Mouse (Mus musculus) ES-CJ7 (cell line): Measurements from ENCODE around the gene Cdh26.

Experiments used
- DNase-seq: peaks from one replicate; pipeline ENCODE4 v3.0.0; 2011; ENCODE audit warnings: low read depth, low spot score

The Cdh26 gene

DNA sequence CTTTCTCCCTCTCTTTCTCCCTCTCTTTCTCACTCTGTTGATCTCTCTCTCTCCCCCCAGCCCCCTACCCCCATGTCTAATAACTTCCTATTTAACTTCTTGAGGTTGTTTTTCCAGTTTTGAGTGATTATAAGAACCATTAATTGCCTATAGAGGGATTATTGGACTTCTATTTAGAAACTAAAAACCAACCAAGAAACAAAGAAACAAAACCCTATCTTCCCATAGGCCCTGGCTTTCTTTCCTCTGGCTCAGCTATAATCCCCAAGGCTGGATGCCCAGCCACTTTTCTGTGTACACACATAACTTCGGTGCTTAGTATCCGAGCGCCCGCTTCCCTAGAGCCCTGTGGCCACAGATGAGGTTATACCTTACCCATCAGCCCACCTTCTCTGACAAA is at the start of gene Cdh26:
Gene Cdh26 (plus strand): TSS at position 301 of the 400 bp plus-strand sequence.
- DNase-seq: no peak

DNA sequence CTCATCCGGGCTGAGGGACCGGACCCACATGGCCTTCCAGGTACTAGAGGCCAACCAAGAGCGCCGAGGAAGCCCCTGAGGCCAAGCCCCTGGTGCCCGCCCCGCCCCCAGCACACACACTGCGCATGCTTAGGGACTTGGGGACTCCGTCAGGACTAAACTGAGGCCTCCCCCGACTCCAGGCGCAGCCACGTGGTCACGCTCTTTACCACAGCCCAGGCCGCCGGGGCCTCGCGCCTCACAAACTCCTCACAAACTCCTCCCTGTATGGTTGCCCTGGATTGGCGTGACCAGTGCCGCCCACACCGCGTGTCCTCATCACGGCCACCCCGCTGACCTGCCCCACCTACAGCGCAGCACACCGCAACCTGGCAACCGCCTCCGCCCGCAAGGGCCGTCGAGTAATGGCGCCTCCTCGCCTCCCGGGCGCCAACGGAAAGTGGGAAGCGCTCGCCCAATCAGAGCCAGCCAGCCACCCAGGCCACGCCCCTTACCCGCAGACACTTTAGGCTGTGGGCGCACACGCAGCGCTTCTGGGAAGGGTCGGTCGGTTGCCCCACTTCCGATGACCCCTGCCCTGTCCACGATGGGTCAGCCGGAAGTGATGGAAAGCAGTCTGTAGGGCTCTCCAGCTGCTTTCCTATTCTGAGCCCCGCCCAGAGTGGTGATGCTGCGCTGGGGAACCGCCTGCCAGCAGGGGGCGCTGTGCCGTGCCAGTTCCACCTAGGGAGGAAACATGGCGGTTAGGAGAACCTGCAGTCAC is 23.1 kb upstream of the Cdh26 start, which contains the start of gene Sycp2:
Gene Sycp2 (minus strand): TSS at position 633 of the 763 bp plus-strand sequence.
- DNase-seq: peak; percentile 64

DNA sequence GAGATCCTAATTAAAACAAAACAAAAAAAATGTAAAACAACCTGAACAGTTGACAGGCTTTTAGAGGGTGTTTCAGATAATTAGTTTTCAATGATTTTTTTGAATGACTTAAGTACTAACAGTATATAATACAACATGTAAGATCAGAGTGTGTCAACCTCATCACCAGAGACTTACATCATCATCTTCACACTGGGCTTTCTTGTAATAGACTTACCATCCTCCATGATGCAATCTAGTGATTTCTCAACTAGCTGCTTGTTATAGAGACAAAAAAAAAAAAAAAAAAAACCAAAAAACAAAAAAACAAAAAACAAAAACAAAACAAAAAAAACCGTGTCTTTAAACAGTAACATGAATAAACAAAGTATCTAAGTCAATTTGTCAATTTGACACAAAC is 21.3 kb upstream of the Cdh26 start:
- DNase-seq: no peak

DNA sequence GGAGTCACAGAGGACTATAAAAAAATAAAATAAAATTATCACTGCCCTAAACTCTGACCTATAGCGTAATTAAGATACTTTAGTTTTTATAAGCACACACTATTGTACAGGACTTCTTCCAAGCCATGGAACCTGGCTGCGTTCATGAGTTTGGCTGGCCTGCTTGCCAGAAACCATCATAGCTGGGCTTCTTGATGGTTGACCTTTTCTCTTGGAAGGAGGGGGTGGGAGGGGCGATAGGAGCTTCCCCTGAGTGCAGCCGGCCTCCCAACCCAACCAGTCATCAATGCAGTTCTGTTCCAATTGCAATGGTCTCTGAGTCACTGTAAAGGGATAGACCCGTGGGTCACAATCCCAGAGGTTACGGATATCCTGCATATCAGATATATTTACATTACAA is 20.0 kb upstream of the Cdh26 start:
- DNase-seq: no peak

DNA sequence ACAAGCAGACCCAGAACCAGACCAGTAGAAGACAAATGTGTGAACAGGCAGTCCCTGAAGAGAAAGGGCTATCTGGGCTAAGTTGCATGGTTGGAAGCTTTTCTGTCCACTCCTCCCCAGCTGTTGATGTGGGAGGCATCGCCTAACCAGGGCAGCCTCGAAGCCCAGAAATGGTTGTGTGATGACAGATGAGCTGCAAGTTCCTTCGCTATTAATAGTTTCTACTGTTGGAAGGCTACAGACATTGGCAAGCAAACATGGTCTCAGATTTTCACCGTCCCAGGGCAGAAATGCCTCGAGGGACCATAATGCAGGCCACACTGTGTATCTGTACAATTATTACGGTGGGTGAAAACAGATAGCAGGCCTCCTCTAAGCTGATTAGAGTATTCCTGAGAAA is 17.7 kb upstream of the Cdh26 start:
- DNase-seq: no peak

DNA sequence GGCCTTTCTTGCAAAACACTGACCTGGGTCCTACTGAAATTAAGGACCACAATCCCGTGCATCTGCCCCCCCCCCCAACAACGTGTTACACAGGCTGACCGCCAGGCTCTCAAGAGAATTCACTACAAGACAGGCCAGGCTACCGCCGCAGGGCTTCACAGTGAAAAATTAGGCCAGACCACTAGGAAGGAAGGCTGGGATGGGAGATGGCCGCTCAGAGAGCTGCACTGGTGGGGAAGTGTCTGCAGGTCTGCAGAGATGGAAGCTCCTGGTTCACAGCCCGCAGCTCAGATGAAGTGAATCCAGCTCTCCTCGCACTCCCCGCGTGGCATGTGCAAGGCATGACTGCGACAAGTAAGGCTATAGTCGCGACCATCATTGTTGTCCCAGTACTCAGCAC is 17.2 kb upstream of the Cdh26 start:
- no peak for DNase-seq

DNA sequence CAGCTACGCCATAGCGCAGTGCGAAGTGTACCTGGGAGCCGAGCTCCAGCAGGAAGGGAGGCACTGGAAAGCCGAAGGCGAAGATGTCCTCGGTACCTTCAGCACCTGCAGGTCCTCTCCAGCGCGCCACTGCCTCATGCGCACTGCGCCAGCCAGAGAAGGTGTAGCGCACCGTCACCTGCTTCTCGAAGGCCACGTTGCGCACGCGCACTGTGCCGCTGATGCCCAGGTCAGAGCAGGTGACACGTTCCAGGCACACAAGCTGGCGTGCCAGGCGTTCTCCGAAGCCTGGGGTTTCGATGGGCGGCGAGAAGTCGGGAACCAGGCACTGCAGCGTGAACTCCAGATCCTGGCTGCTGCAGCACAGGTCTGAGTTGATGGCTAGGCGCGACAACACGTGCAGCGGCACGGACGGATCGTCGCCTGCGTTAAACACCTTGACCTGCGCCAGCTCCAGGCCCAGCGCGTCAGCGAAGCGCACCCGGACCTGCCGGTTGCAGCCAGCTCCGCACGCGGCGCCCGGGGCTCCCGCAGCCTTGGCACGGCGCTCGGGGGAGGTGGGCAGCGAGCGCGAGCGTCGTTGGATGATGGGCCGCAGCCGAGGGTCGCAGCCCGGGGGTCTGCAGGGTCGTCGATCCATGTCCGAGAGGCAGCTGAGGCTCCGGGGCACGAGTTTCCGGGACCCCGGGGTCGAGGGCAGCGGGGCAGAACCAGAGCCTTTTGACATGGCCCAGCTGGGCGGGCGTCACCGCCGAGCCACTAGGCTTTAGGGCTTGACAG is 16.7 kb upstream of the Cdh26 start:
- DNase-seq: peak; percentile 54

DNA sequence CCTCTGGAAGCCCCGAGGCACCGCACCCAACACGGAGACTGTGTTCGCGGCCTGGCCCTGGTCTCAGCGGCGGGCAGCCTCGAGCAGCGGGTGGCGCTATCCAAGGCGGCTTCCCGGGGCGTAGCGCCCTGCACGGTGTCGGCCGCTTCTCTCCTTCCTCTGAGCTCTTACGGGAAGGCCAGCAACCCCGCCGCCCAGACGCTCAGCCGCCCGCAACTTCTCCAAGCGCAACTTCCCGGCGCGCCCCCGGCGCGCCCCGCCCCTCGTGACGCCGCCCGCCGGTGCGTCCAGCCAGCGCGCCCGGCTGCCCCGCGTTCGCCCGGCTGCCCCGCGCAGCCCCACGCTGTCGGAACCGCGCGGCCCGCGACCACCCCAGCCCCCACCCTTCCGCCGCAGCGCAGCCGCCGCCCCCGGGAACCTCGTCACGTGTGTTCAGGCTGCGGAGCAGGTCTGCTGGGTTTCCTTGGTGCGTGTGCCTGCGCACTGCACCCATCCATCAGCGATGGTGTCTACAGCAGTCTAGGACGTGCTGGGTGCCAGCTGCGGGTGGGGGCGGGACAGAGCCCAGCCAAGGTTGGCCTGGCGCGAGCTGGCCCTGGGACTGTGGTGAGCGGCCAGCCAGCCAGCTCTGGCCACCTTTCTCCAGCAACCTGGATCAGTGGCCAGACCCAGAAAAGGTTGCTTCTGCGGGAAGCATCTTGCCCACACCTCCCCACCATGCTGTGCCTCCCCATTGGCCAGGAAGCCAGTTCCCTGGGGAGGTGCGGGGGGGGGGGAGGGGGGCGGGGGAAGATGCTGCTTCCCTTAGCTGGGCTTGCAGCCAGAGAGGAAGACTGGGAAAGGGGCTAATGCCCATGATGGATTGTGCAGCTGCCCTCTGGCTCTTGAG is 15.8 kb upstream of the Cdh26 start, which contains the start of the genes Ppp1r3d and Fam217b:
Gene Ppp1r3d (minus strand): TSS at position 212 of the 889 bp plus-strand sequence.
Gene Fam217b (plus strand): TSS at position 264 of the 889 bp plus-strand sequence.
- peak; percentile 13 for DNase-seq

DNA sequence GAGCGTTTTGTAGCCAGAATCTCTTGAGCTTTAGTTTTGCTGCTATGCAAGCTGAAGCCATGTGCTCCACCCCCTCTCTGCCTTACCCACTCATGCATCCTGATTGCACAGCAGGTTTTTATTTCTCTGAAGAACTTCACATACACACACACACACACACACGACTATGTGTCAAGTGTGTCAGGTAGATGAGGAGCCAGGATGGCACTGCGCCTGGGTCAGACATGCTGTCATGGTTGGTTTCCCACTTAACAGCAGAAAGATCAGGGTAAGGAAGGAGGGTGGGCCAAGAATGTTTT is 15.2 kb upstream of the Cdh26 start:
- no peak for DNase-seq

DNA sequence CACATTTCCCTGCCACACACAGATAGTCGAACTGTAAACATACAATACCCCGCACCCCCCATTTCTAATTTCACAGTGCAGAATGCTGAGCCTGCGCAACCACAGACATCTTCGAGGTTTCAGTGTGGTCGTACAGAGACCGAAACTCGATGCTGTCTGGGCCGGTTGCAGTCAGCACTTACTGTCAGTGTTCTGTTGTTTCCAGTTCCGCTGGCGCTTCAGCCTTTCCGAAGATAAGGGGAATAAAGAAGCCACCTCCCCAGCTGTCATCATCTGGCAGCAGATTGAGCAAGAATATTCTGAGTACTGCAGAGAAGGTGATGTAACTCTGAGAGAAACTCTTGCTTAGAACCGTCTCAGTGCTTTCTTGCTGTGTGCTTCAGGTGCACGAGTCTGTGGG is 13.9 kb upstream of the Cdh26 start:
- no peak for DNase-seq

DNA sequence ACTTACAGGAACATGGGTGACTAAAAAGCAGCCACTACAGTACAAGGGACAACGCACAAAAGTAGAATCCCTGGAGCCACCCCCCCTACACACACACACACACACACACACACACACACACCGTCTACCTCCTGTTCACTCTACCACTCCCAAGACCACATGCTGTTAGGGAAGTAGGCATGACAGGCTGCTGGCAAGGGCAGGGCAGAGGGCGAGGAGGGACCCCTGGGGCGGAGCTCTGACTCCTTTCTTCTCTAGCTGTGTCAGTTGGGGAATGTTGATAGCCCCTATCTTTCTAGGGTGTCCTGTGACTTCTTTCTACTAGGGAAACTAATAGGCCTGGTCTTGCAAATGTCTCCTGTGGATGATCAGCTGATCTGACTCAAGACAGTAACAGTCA is 13.4 kb upstream of the Cdh26 start:
- DNase-seq: peak; percentile 17

DNA sequence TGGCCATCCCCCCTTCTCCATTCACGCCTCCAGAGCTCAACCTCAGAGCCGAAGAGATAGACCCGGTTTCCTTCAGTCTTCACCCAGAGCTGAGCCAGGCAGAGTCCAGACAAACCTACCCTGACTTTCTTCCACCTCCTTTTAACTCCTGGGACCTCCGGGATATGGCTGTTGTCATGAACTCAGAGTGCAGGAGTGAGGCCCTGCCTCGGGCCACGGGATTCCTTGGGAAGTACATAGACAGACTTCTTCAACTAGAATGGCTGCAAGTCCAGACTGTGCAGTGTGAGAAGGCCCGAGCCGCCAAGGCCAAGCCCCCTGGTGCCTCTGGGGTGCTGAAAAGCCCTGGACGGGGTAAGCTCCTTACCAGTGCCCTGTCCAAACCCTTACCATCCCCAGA is 9.8 kb upstream of the Cdh26 start:
- no peak for DNase-seq

DNA sequence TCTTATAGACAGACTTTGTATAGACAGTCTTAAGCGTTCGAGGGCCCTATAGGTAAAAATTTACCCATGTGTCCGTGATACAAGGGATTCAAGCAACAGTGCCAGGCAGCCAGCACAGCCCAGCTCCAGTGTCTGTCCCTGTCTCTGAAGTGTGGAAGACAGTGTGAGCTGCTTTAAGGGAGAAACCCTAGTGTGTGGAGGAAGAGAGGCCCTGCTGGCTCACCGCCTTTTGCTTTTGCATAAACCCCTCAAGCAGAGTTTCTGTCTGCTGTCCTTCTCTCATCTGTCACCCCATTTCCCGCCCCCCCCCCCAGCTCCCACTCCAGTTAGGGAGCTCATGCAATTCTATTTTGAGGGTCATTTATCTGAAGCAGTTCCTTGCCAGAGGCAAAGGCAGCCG is 8.7 kb upstream of the Cdh26 start:
- DNase-seq: no peak

DNA sequence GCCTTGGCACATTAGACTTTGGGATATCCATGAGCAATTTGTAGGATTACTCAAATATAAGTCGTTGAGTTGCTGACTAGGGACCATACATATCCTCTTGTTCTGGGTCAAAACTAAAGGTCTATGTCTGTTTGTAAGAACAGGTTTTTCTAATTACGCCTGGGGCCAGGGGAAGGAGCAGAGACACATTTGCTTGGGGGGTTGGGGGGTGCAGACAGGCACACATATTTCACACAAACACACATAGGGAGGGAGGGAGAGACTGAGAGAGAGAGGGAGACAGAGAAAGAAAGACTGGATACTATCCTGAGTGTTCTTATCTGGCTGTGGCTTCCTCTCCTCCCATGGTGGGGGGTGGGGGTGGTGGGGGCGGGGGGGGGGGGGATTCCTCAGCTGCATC is 8.1 kb upstream of the Cdh26 start:
- DNase-seq: no peak

DNA sequence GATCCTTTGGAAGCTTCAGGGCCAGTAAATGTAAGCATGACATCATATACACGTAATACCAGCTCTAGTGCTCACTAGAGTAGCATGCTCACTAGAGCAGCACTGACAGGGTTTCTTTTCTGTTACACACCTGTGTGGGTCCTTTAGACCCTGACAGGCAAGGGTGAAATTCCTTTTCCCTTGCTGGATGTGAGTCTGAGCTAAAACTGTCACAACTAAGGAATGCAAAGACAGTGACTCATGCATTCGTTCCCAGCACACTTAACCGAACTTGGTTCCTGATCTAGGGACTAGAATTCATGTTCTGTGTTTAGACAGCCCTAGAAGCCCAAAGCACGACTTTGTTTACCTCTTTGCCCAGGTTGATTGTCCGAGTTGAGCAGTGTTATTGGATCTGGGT is 7.1 kb upstream of the Cdh26 start:
- DNase-seq: no peak

DNA sequence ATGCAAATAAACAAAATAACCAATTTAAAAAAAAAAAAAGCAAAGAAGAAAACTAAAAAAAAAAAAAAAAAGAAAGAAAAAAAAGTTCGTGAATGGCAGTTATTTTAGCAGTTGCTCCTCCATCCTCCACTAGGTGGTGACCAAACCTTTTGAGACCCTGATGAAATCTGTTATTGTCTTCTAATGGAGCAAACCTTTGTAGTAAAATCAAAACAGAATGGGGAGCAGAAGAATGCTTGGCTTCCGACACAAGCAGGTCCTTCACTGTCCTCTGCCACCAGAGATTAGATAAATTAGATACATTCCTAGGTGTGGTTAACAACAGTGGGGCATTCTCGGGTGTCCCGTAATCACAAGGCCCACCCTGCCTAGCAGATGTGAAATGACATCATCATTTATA is 4.1 kb upstream of the Cdh26 start:
- no peak for DNase-seq

DNA sequence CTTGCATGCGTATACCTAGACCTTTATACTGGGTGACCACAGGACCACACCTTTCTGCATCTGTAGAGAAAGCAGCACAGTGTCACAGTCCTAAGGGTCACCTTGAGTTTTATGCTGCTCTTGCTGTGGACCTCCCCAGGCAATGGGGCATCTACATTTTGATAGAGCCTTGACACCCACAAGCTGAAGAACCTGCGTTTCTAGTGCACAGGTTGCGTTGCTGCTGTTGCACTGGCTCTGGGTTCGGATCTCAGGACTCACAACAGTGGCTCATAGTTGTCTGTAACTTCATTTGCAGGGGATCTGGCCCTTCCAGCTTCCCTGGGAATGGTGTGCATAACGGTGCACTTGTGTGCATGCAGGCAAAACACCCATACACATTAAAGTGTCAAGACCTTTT is 3.1 kb upstream of the Cdh26 start:
- no peak for DNase-seq

DNA sequence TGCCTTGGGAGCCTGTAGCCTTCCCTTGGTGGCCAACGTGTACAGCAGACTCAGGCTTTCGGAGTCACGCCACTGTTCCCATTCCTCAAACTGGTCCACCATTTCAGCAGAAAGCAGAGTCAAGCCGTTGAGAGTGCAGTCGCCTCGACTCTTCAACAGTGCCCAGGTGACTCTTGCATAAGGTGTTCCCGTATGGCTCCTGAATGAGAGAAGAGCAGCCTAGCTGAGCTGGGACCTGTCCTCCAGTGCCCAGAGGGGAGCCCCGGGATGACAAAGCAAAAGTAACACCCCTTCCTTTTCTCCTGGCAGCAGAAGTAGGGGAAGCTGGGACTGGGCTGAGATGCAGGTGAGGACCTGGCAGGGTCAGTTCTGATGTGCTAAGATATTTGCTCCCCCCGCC is 2.1 kb upstream of the Cdh26 start:
- DNase-seq: no peak

DNA sequence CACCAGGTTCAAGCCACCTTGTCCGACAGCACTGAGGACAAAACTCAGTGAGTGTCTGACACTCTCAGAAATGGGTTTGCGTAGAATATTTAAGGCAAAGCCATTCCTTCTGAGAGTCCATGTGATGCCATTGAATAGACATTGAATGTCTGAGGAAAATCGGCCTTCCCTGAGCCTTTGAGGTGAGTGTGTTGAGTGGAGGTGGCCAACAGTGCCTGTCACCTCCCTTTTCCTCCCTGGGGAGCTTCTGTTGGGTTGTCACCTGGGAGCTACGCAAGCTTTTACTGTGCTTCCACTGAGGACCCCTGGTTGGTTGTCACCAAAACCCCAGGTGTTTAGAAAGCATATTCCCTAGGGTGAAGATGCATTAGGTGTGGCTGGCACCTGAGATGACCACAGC is 1.7 kb upstream of the Cdh26 start:
- no peak for DNase-seq

DNA sequence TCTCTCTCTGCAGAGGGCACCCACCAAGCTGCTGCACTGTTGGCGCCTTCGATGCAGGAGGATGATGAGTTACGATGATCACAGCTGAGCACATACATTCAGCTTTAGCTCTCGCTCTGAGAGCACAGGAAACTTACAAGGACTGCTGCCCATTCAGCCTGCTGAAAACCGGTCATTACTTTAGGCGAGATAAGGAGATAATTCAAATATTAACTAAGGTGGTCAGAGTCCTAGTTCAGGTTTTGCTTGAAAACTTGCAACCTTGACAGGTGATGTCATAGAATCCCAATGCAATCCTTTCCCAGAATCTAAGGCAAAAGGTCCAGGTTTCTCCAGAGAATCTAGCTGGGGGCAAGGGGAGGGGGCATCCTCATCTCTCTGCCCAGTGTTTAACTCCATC is 905 bp upstream of the Cdh26 start:
- DNase-seq: no peak

DNA sequence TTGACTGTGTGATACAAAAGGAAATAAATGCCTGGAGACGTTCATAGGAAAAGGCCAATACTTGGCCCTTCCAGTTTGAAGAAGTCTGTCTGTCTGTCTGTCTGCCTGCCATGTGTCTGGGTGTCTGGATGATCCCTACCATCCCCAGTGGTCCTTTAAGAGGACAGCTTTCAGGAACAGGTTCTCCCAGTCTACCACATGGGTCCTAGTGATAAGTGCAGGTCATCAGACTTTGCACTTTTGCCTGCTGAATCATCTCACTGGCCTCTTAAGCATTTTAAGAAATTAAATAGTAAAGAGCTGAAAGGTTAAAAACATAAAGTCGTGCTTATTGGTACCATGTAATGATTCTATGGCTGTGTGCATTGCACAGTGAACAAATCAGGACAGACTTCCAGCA is 3.2 kb downstream of the Cdh26 start:
- no peak for DNase-seq

DNA sequence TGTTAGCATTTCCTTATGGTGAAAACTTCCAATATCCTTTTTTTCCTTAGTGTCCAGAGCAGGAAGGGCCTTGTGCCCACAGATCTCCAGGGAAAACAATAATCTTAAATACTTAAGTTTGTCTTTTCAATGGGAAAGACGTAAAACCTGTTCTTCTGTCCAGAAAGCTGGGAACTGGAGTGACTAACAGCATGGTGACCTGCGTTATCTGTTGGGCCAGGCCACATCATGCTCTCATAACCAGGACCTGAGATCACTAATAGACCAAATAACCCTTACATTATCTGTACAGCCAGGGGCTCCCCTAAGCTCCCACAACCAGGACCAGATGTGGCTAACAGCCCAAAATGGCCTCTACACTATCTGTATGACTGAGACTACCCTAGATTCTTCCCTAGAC is 3.6 kb downstream of the Cdh26 start:
- DNase-seq: no peak
